Mouse (Mus musculus): ENCODE results near the gene Best2. TPM values are rescaled to one million over a fixed set of nuclear protein-coding genes. Genes with fewer than 3 reads are reported as not detected.
A peak's percentile ranks its signal among the peaks of the same experiment; 100 is the strongest.

Gene Best2
- polyA plus RNA-seq, 2 experiments, result not detected

DNA sequence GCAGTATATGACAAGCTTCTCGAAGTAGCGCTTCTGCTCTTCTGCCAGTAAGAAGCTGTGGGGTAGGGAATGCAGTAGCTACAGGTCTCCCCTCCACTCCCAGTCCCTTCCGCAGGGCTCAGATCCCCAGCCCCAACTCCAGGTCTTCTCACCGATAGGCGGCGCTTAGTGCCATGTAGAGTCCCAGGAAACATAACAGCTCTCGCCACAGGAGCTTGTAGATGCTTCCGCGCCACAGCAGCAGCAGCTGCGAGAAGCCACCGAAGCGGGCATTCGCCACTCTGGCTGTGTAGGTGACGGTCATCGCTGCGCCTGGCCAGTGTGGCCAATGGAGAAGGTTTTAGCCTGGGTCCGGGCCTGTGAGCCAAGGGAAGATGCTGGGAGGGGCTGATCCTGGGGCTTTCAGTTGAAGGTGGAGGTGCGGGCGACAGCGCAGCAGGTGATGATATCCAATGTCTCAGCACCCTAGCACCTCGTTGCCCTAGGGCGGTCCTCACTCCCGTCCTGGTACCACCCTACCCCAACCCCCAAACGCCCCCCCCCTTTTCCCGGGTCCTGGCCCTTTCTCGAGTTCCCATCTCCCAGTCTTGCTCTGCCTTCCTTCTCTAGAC is 996 bp downstream of the Best2 start:
- H3K9me3 ChIP-seq (ENCODE audit: control insufficient read depth, low read length), result no peaks in the 10 kb centered on the region
- H3K9ac ChIP-seq (replicated peaks), result no peak overlapping the region
- H3K27ac ChIP-seq, result no peak overlapping the region
- H3K4me2 ChIP-seq (ENCODE audit: low read depth), result peak overlapping the region; percentile 57
- 0 out of 2 replicates have a peak, but pooled peaks have one; percentile 18 for ATAC-seq (ENCODE audit: insufficient read depth)
- H3K4me1 ChIP-seq (replicated peaks; ENCODE audit: control insufficient read depth in 2 of 2, insufficient read depth in 2 of 2, low read length in 1 of 2), result no peaks in the 10 kb centered on the region
- TF ChIP-seq CTCF (IDR thresholded peaks at IDR 0.05; ENCODE audit: low read depth) (peak; percentile 85), EP300 (IDR thresholded peaks at IDR 0.05; ENCODE audit: low read depth) (no peak)
- no peak overlapping the region for H3K4me3 ChIP-seq (ENCODE audit: insufficient read depth in 1 of 2, low read depth in 2 of 2, low read length in 2 of 2)
- WGBS (ENCODE audit: insufficient replicate concordance), result 5% methylated on average over 25 of the region's 26 CpGs
- H3K36me3 ChIP-seq (replicated peaks; ENCODE audit: control insufficient read depth, insufficient read depth, low read depth), result peaks cover 5% of the 10 kb centered on the region
- peaks cover 42% of the 10 kb centered on the region for H3K27me3 ChIP-seq (ENCODE audit: control insufficient read depth, insufficient read depth, low read length)
- peak in 1 of 3 experiments; percentile 53 for DNase-seq (ENCODE audit: low read depth in 3 of 3, low spot score in 3 of 3)

DNA sequence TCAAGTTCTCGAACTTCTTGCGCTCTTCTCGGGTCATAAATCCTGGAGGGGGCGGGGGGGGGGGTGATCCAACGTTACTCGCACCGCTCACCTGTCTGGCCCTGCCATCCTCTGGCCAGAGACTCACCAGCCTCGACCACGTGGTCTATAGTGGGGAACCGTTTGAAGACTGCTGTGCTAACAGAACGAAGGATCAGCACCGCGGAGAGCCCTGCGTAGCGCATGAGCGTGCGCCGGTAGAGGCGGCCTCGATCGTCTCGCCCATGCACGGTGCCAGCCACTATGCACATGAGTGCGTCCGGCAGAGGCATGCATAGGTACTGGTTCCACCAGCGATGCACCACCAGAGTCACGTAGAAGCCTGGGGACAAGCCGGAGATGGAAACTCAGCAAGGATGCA is 3.1 kb downstream of the Best2 start:
- TF ChIP-seq CTCF (IDR thresholded peaks at IDR 0.05; ENCODE audit: low read depth), result no peak
- Histone ChIP-seq H3K4me1 (replicated peaks; ENCODE audit: control insufficient read depth in 2 of 2, insufficient read depth in 2 of 2, low read length in 1 of 2) (no peaks in the 10 kb centered on the region), H3K4me3 (ENCODE audit: insufficient read depth in 1 of 2, low read depth in 2 of 2, low read length in 2 of 2) (no peak overlapping the region), H3K4me2 (ENCODE audit: low read depth) (no peak overlapping the region), H3K27ac (no peak overlapping the region), H3K27me3 (ENCODE audit: control insufficient read depth, insufficient read depth, low read length) (peaks cover 44% of the 10 kb centered on the region), H3K9me3 (ENCODE audit: control insufficient read depth, low read length) (no peaks in the 10 kb centered on the region), H3K9ac (replicated peaks) (no peak overlapping the region), H3K36me3 (replicated peaks; ENCODE audit: control insufficient read depth, insufficient read depth, low read depth) (no peaks in the 10 kb centered on the region)
- DNase-seq (ENCODE audit: low read depth in 3 of 3, low spot score in 3 of 3) (no peak), ATAC-seq (ENCODE audit: insufficient read depth) (no peak)
- 14% methylated on average over 28 of the region's 28 CpGs for WGBS (ENCODE audit: insufficient replicate concordance)

DNA sequence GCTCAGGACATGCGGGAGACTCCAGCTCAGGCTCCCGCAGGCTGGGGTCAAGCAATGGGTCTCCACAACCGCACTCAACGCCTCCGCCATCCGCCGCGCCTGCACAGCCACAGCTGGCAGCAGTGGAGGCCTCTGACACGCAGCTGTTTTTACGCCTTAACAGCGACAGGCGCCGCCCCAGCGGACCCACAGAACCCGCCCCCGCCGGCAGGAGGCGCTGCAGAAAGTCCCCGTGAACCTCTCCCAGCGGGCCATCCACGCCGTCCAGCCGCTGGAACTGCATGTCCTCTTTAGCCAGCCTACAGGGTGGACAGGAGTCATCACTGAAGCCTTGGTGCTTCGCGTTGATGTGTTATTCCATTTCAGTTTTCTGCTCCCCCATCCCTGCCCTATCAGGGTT is 6.6 kb downstream of the Best2 start:
- Histone ChIP-seq H3K27me3 (ENCODE audit: control insufficient read depth, insufficient read depth, low read length) (peaks cover 29% of the 10 kb centered on the region), H3K9me3 (ENCODE audit: control insufficient read depth, low read length) (no peaks in the 10 kb centered on the region), H3K4me1 (replicated peaks; ENCODE audit: control insufficient read depth in 2 of 2, insufficient read depth in 2 of 2, low read length in 1 of 2) (no peaks in the 10 kb centered on the region), H3K4me2 (ENCODE audit: low read depth) (no peak overlapping the region), H3K4me3 (ENCODE audit: insufficient read depth in 1 of 2, low read depth in 2 of 2, low read length in 2 of 2) (no peak overlapping the region), H3K36me3 (replicated peaks; ENCODE audit: control insufficient read depth, insufficient read depth, low read depth) (no peaks in the 10 kb centered on the region), H3K9ac (replicated peaks) (no peak overlapping the region), H3K27ac (no peak overlapping the region)
- DNase-seq (ENCODE audit: low read depth in 3 of 3, low spot score in 3 of 3), result no peak
- ATAC-seq (ENCODE audit: insufficient read depth), result no peak
- WGBS (ENCODE audit: insufficient replicate concordance), result 24% methylated on average over 23 of the region's 25 CpGs
- TF ChIP-seq EP300 (IDR thresholded peaks at IDR 0.05; ENCODE audit: low read depth) (no peak), CTCF (IDR thresholded peaks at IDR 0.05; ENCODE audit: low read depth) (peak; percentile 86)

DNA sequence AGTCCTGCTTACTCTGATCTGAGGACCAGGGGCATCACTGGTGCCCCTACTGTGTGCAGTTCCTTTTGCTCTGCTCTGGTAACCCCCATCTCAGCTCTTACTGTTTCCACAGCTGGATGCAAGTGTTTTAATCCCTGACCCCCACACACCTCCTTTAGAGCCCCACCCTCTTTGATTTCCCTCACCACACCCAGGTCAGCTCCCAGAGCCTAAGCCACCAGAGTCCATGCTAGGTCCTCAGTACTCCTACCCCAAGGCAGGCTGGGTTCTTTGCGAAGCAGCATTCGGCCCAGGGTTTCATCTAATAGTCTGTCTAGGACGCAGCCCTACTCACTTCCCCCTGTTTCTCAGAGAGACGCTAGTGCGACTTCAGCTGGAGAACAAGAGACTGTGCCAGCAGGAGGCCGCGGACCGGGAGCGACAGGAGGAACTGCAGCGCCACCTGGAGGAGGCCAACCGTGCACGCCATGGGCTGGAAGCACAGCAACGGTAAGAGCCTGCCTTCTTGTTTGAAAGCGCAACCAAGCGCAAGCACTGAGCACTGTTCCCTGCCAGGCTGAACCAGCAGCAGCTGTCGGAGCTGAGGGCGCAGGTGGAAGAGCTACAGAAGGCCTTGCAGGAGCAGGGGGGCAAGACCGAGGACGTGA is 16.6 kb downstream of the Best2 start:
- peak in 1 of 3 experiments; percentile 73 for DNase-seq (ENCODE audit: low read depth in 3 of 3, low spot score in 3 of 3)
- Histone ChIP-seq H3K27me3 (ENCODE audit: control insufficient read depth, insufficient read depth, low read length) (no peaks in the 10 kb centered on the region), H3K36me3 (replicated peaks; ENCODE audit: control insufficient read depth, insufficient read depth, low read depth) (no peaks in the 10 kb centered on the region), H3K4me3 (ENCODE audit: insufficient read depth in 1 of 2, low read depth in 2 of 2, low read length in 2 of 2) (no peak overlapping the region), H3K4me2 (ENCODE audit: low read depth) (0 out of 2 replicates have a peak overlapping the region, but pooled peaks have one; percentile 7), H3K9ac (replicated peaks) (no peak overlapping the region), H3K9me3 (ENCODE audit: control insufficient read depth, low read length) (no peaks in the 10 kb centered on the region), H3K27ac (no peak overlapping the region), H3K4me1 (replicated peaks; ENCODE audit: control insufficient read depth in 2 of 2, insufficient read depth in 2 of 2, low read length in 1 of 2) (peaks cover 0 to 4% of the 10 kb centered on the region in 2 experiments; a peak in 2 of 4 replicates)
- peak; percentile 99 for TF ChIP-seq CTCF (IDR thresholded peaks at IDR 0.05; ENCODE audit: low read depth)
- no peak for TF ChIP-seq EP300 (IDR thresholded peaks at IDR 0.05; ENCODE audit: low read depth)
- peak; percentile 81 for ATAC-seq (ENCODE audit: insufficient read depth)
- 4% methylated on average over 19 of the region's 19 CpGs for WGBS (ENCODE audit: insufficient replicate concordance)

DNA sequence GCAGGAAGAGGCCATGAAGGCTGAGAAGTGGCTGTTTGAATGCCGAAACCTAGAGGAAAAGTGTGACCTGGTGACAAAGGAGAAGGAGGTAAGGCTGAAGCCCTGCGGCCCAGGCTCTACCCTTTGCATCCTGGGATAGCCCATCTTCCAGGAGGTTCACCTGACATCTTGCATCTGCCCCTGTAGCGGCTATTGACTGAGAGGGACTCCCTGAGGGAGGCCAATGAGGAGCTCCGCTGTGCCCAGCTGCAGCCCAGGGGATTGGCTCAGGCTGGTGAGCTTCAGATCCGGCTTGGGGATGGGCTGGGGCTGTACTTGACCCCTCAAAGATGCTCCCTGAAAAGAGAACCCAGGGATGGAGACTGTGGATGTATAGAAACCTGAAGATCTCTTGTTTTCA is 17.4 kb downstream of the Best2 start:
- H3K27ac ChIP-seq, result no peak overlapping the region
- H3K4me1 ChIP-seq (replicated peaks; ENCODE audit: control insufficient read depth in 2 of 2, insufficient read depth in 2 of 2, low read length in 1 of 2), result peaks cover 0 to 4% of the 10 kb centered on the region in 2 experiments; a peak in 2 of 4 replicates
- H3K4me3 ChIP-seq (ENCODE audit: insufficient read depth in 1 of 2, low read depth in 2 of 2, low read length in 2 of 2), result no peak overlapping the region
- no peaks in the 10 kb centered on the region for H3K9me3 ChIP-seq (ENCODE audit: control insufficient read depth, low read length)
- no peaks in the 10 kb centered on the region for H3K36me3 ChIP-seq (replicated peaks; ENCODE audit: control insufficient read depth, insufficient read depth, low read depth)
- H3K4me2 ChIP-seq (ENCODE audit: low read depth), result no peak overlapping the region
- H3K9ac ChIP-seq (replicated peaks), result no peak overlapping the region
- no peak for ATAC-seq (ENCODE audit: insufficient read depth)
- WGBS (ENCODE audit: insufficient replicate concordance), result 74% methylated on average over 5 of the region's 5 CpGs
- no peaks in the 10 kb centered on the region for H3K27me3 ChIP-seq (ENCODE audit: control insufficient read depth, insufficient read depth, low read length)
- no peak for DNase-seq (ENCODE audit: low read depth in 3 of 3, low spot score in 3 of 3)
- TF ChIP-seq CTCF (IDR thresholded peaks at IDR 0.05; ENCODE audit: low read depth), result no peak
- no peak for TF ChIP-seq EP300 (IDR thresholded peaks at IDR 0.05; ENCODE audit: low read depth)

Data from liver, embryonic 14.5 days (tissue).